Mouse (Mus musculus) CD8-positive naive resting alpha-beta T cell, adult 57 days (primary cell): Measurements from ENCODE around the gene Gm7879. TPM values are rescaled to one million over a fixed set of nuclear protein-coding genes. Genes with fewer than 3 reads are reported as not detected.

Source experiments
- total RNA-seq: library from RNA; stranded (reverse); gene quantifications from one replicate; pipeline ENCODE4 v1.2.4, GENCODE M21; 2023

The Gm7879 gene
- 8.9 TPM for total RNA-seq

GRCm38 (mm10) chr5:43912844-43913243 lies at the start of gene Gm7879:
TSS of gene Gm7879 (plus strand) at chr5:43913144.

GRCm38 (mm10) chr5:43868253-43868652 lies 44.7 kb upstream of the Gm7879 start, which contains the start of gene Cd38:
TSS of gene Cd38 (plus strand) at chr5:43868553.

Other genes starting within 250 kb of the Gm7879 start
- gene Bst1, start 94.3 kb upstream of the Gm7879 start, total RNA-seq, result 2.7 TPM
- 51.7 TPM for gene Fbxl5, start 91.5 kb upstream of the Gm7879 start, total RNA-seq
- 8.1 TPM for gene Cd38, start 44.6 kb upstream of the Gm7879 start, total RNA-seq
- not detected for gene Fgfbp1, start 68.6 kb downstream of the Gm7879 start, total RNA-seq
- not detected for gene Prom1, start 188.9 kb downstream of the Gm7879 start, total RNA-seq